Mouse (Mus musculus) spleen, adult 18-20 months (tissue): ENCODE results near the gene Cenpv.
A peak's percentile ranks its signal among the peaks of the same experiment; 100 is the strongest.

ENCODE experiments used
- DNase-seq, 2 experiments: peaks; one replicate each; pipeline ENCODE4 v3.0.0; 2022; ENCODE audit warnings: mixed read lengths in 2 of 2

Gene Cenpv

GRCm38 (mm10) chr11:62539089-62539890, at the start of gene Cenpv:
Gene Cenpv, minus strand, starts transcription at chr11:62539261.
- DNase-seq = peak; percentile 35 to 73

- DNase-seq = no peak
Observed at GRCm38 (mm10) chr11:62587034-62587433, 48.0 kb upstream of the Cenpv start.

GRCm38 (mm10) chr11:62584671-62585206, 45.7 kb upstream of the Cenpv start:
- DNase-seq = no peak

- no peak for DNase-seq
Observed at GRCm38 (mm10) chr11:62583031-62583430, 44.0 kb upstream of the Cenpv start.

GRCm38 (mm10) chr11:62576530-62577152, 37.6 kb upstream of the Cenpv start:
- peak; percentile 69 to 71 for DNase-seq

GRCm38 (mm10) chr11:62575659-62576438, 36.8 kb upstream of the Cenpv start:
- DNase-seq = peak; percentile 33 to 53

- peak; percentile 68 to 89 for DNase-seq
Observed at GRCm38 (mm10) chr11:62575297-62575658, 36.2 kb upstream of the Cenpv start.

- no peak for DNase-seq
Observed at GRCm38 (mm10) chr11:62574703-62575085, 35.6 kb upstream of the Cenpv start.

- peak in 1 of 2 experiments; percentile 38 for DNase-seq
Observed at GRCm38 (mm10) chr11:62573959-62574702, 35.1 kb upstream of the Cenpv start, which contains the start of gene Trpv2. Gene Trpv2, plus strand, starts transcription at chr11:62574486.

GRCm38 (mm10) chr11:62568300-62568699, 29.2 kb upstream of the Cenpv start:
- DNase-seq = no peak

GRCm38 (mm10) chr11:62566211-62566610, 27.1 kb upstream of the Cenpv start:
- DNase-seq = no peak

GRCm38 (mm10) chr11:62565747-62566146, 26.7 kb upstream of the Cenpv start:
- DNase-seq = no peak

GRCm38 (mm10) chr11:62563590-62563989, 24.5 kb upstream of the Cenpv start:
- DNase-seq = no peak

- DNase-seq = no peak
Observed at GRCm38 (mm10) chr11:62560463-62561016, 21.5 kb upstream of the Cenpv start.

- no peak for DNase-seq
Observed at GRCm38 (mm10) chr11:62558961-62559646, 20.0 kb upstream of the Cenpv start.

GRCm38 (mm10) chr11:62558152-62558551, 19.1 kb upstream of the Cenpv start:
- DNase-seq = no peak

GRCm38 (mm10) chr11:62557205-62557604, 18.1 kb upstream of the Cenpv start:
- DNase-seq = no peak

GRCm38 (mm10) chr11:62555896-62556412, 16.9 kb upstream of the Cenpv start:
- DNase-seq = no peak

GRCm38 (mm10) chr11:62554934-62555517, 16.0 kb upstream of the Cenpv start:
- no peak for DNase-seq

- DNase-seq = no peak
Observed at GRCm38 (mm10) chr11:62554163-62554855, 15.2 kb upstream of the Cenpv start.
